Comparison of ENCODE assay signal across 10 mouse cellular contexts in the genomic region with DNA sequence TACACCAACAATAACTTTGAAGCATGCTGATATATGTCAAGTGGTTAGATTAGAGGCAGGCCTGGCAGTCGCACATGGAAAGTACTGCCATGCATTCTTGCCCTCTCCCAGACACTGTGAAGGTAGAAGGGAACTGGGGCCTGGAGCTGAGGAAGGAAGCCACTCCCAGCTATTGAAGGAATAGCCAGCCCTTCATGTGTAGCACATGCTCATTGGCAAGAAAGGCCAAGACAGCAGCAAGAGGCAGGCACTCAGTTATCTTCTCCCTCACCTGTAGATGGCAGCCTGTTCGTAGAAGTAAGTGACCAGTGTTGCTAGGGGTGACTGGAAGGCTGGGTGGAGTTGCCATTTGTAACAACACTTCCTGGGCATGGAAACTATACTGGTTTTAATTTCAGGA.
A peak's percentile ranks its signal among the peaks of the same experiment; 100 is the strongest.
DNase-seq lines count a peak whose midpoint lies in the region; ATAC-seq and TF ChIP-seq lines count a peak whose summit lies in the region.
"Had no signal": no experiment of that assay in that cellular context is flagged by ENCODE, and none has a peak within 500 bp of the region (broad histone marks: within the 10 kb centered on the region; RNA-seq: fewer than 3 reads in every experiment).

No protein-coding gene starts in this region.

- peaks cover 17% of the 10 kb centered on the region for H3K4me1 ChIP-seq in cerebellum, adult 2 months (ENCODE audit: control insufficient read depth, insufficient read depth, low read length)
- H3K4me1 ChIP-seq in midbrain, embryonic 12.5 days, result peaks cover 28% of the 10 kb centered on the region
- peaks cover 13% of the 10 kb centered on the region for H3K4me1 ChIP-seq in midbrain, embryonic 15.5 days
- H3K4me1 ChIP-seq in kidney, embryonic 15.5 days, result peaks cover 14% of the 10 kb centered on the region

- no peak overlapping the region for H3K4me2 ChIP-seq in midbrain, embryonic 12.5 days (replicated peaks)
- H3K4me2 ChIP-seq in midbrain, embryonic 15.5 days, result no peak overlapping the region
- H3K4me2 ChIP-seq in kidney, embryonic 15.5 days, result no peak overlapping the region
- H3K4me2 ChIP-seq: limb, embryonic 13.5 days had no signal

- TF ChIP-seq POLR2A in cerebellum, adult 2 months (IDR thresholded peaks at IDR 0.05; ENCODE audit: borderline replicate concordance, insufficient read depth, low read length), result no peak

- no peak overlapping the region for H3K27ac ChIP-seq in cerebellum, adult 2 months (ENCODE audit: insufficient read depth, low read length)
- 0 out of 2 replicates have a peak overlapping the region, but pooled peaks have one; percentile 44 for H3K27ac ChIP-seq in midbrain, embryonic 12.5 days (replicated peaks)
- no peak overlapping the region for H3K27ac ChIP-seq in midbrain, embryonic 15.5 days
- no peak overlapping the region for H3K27ac ChIP-seq in kidney, embryonic 15.5 days
- H3K27ac ChIP-seq: limb, embryonic 13.5 days had no signal

- 52% methylated on average over 2 of the region's 2 CpGs for WGBS in cerebellum, adult 2 months
- 26% methylated on average over 2 of the region's 2 CpGs for WGBS in midbrain, embryonic 12.5 days
- WGBS in midbrain, embryonic 15.5 days, result 31% methylated on average over 2 of the region's 2 CpGs
- 60% methylated on average over 2 of the region's 2 CpGs for WGBS in kidney, embryonic 15.5 days

- no peak overlapping the region for H3K9ac ChIP-seq in midbrain, embryonic 12.5 days (replicated peaks)
- H3K9ac ChIP-seq in midbrain, embryonic 15.5 days, result no peak overlapping the region
- H3K9ac ChIP-seq in kidney, embryonic 15.5 days, result no peak overlapping the region
- H3K9ac ChIP-seq: limb, embryonic 13.5 days had no signal

- H3K4me3 ChIP-seq in cerebellum, adult 2 months (replicated peaks; ENCODE audit: insufficient read depth, low read depth, low read length), result no peak overlapping the region
- no peak overlapping the region for H3K4me3 ChIP-seq in midbrain, embryonic 12.5 days
- no peak overlapping the region for H3K4me3 ChIP-seq in midbrain, embryonic 15.5 days
- H3K4me3 ChIP-seq in kidney, embryonic 15.5 days (replicated peaks), result no peak overlapping the region
- H3K4me3 ChIP-seq: limb, embryonic 13.5 days had no signal

- no peaks in the 10 kb centered on the region for H3K9me3 ChIP-seq in midbrain, embryonic 12.5 days
- H3K9me3 ChIP-seq in midbrain, embryonic 15.5 days, result no peaks in the 10 kb centered on the region
- no peaks in the 10 kb centered on the region for H3K9me3 ChIP-seq in kidney, embryonic 15.5 days (replicated peaks)
- H3K9me3 ChIP-seq: limb, embryonic 13.5 days had no signal

- H3K27me3 ChIP-seq in cerebellum, adult 2 months (ENCODE audit: control insufficient read depth, insufficient read depth, low read length), result no peaks in the 10 kb centered on the region
- peaks cover 62% of the 10 kb centered on the region for H3K27me3 ChIP-seq in midbrain, embryonic 12.5 days
- H3K27me3 ChIP-seq in midbrain, embryonic 15.5 days (replicated peaks), result no peaks in the 10 kb centered on the region; the same call in 1 of the 2 replicates
- no peaks in the 10 kb centered on the region for H3K27me3 ChIP-seq in kidney, embryonic 15.5 days
- H3K27me3 ChIP-seq: limb, embryonic 13.5 days had no signal

- no peak for DNase-seq in cerebellum, adult 2 months
- DNase-seq in cerebellum, postnatal 4 days (ENCODE audit: low spot score in 2 of 2), result no peak
- DNase-seq in adrenal gland, postnatal 4 days (ENCODE audit: low spot score in 2 of 2), result no peak
- DNase-seq in right cerebral cortex, postnatal 4 days, result no peak
- DNase-seq in left cerebral cortex, postnatal 10 days (ENCODE audit: extremely low spot score in 1 of 2, low spot score in 2 of 2), result no peak
- DNase-seq: thymus, postnatal 4 days had no signal

- peak; percentile 48; the same call in 1 of the 2 replicates for ATAC-seq in midbrain, embryonic 12.5 days (ENCODE audit: low FRiP score, low read depth)
- no peak for ATAC-seq in midbrain, embryonic 15.5 days (replicated peaks)
- 0 out of 2 replicates have a peak, but pooled peaks have one; percentile 52 for ATAC-seq in kidney, embryonic 15.5 days (replicated peaks; ENCODE audit: low FRiP score)

- TF ChIP-seq CTCF in cerebellum, adult 2 months (IDR thresholded peaks at IDR 0.05; ENCODE audit: borderline replicate concordance, insufficient read depth, low read depth, low read length), result peak; percentile 20; the same call in 1 of the 2 replicates

- no peaks in the 10 kb centered on the region for H3K36me3 ChIP-seq in midbrain, embryonic 12.5 days
- no peaks in the 10 kb centered on the region for H3K36me3 ChIP-seq in midbrain, embryonic 15.5 days (replicated peaks)
- no peaks in the 10 kb centered on the region for H3K36me3 ChIP-seq in kidney, embryonic 15.5 days
- H3K36me3 ChIP-seq: limb, embryonic 13.5 days had no signal

- intact Hi-C loops in left cerebral cortex, postnatal 10 days (cut with DNase I), result no loop called here
